ENCODE assay signal across 18 mouse cellular contexts in the genomic region with DNA sequence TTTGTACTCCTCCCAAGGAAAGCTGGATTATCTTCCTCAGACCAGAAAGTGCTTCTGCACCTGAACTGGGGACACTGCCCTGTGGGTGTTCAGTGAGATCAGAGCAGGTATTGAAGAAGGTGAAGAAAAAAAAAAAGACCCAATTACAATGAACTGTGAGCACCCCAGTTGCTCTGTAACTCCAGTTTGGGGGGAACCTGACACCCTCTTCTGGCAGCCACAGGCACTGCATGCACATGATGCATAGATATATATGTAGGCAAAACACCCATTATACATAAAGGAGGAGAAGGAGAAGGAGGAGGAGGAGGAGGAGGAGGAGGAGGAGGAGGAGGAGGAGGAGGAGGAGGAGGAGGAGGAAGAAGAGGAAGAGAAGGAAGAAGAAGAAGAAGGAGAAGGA. TPM values are rescaled to one million over a fixed set of nuclear protein-coding genes. Genes with fewer than 3 reads are reported as not detected.
DNase-seq lines count a peak whose midpoint lies in the region; ATAC-seq and TF ChIP-seq lines count a peak whose summit lies in the region.
"Had no signal": no experiment of that assay in that cellular context is flagged by ENCODE, and none has a peak within 500 bp of the region (broad histone marks: within the 10 kb centered on the region; RNA-seq: fewer than 3 reads in every experiment).

No protein-coding gene starts in this region.

- ATAC-seq in Patski, result no peak
- ATAC-seq in neural tube, embryonic 15.5 days (ENCODE audit: low FRiP score), result no peak
- ATAC-seq: forebrain, embryonic 16.5 days had no signal

- H3K4me3 ChIP-seq in left cerebral cortex, adult 2 months, result no peak overlapping the region
- H3K4me3 ChIP-seq in E14TG2a.4 (replicated peaks; ENCODE audit: low read length), result no peak overlapping the region
- no peak overlapping the region for H3K4me3 ChIP-seq in neural tube, embryonic 15.5 days (replicated peaks)
- H3K4me3 ChIP-seq: embryonic facial prominence, embryonic 13.5 days; hindbrain, embryonic 12.5 days had no signal

- peak; percentile 15 for TF ChIP-seq CTCF in left cerebral cortex, adult 2 months (IDR thresholded peaks at IDR 0.05)
- TF ChIP-seq CTCF in E14TG2a.4 (conservative IDR thresholded peaks at IDR 0.05; ENCODE audit: low read length) (peak; percentile 36), Patski (IDR thresholded peaks at IDR 0.05) (peak; percentile 39)

- H3K27me3 ChIP-seq in E14TG2a.4 (ENCODE audit: insufficient read depth, low read length) (peaks cover 4% of the 10 kb centered on the region), Patski (peaks cover 12% of the 10 kb centered on the region)
- H3K27me3 ChIP-seq in neural tube, embryonic 15.5 days (replicated peaks), result no peaks in the 10 kb centered on the region
- H3K27me3 ChIP-seq: embryonic facial prominence, embryonic 13.5 days; hindbrain, embryonic 12.5 days had no signal

- H3K27ac ChIP-seq in left cerebral cortex, adult 2 months, result no peak overlapping the region
- no peak overlapping the region for H3K27ac ChIP-seq in neural tube, embryonic 15.5 days (replicated peaks)
- H3K27ac ChIP-seq: embryonic facial prominence, embryonic 13.5 days; hindbrain, embryonic 12.5 days had no signal

- CTCF ChIA-PET in Patski (lab: Charles Lee), result no interaction called here

- intact Hi-C loops in left cerebral cortex, adult 2 months (cut with DNase I), result no loop called here
- intact Hi-C loops in left cerebral cortex, postnatal 25 days (cut with DNase I), result no loop called here

- H3K4me2 ChIP-seq in neural tube, embryonic 15.5 days, result no peak overlapping the region
- H3K4me2 ChIP-seq: embryonic facial prominence, embryonic 13.5 days; hindbrain, embryonic 12.5 days had no signal

- no peaks in the 10 kb centered on the region for H3K4me1 ChIP-seq in E14TG2a.4 (replicated peaks; ENCODE audit: low read depth, low read length)
- no peaks in the 10 kb centered on the region for H3K4me1 ChIP-seq in neural tube, embryonic 15.5 days
- H3K4me1 ChIP-seq: embryonic facial prominence, embryonic 13.5 days; hindbrain, embryonic 12.5 days had no signal

- POLR2A ChIA-PET in Patski (lab: Charles Lee), result no interaction called here

- no peak for DNase-seq in left cerebral cortex, adult 2 months (ENCODE audit: extremely low spot score in 1 of 2, low spot score in 2 of 2)
- DNase-seq in left cerebral cortex, postnatal 25 days (ENCODE audit: low spot score in 2 of 2), result no peak
- DNase-seq in Patski (ENCODE audit: low read depth, low spot score), result no peak
- peak; percentile 13 to 40 for DNase-seq in spleen, postnatal 14 days (ENCODE audit: low spot score in 2 of 2)
- DNase-seq in urinary bladder, postnatal 14 days (ENCODE audit: low spot score), result no peak
- DNase-seq in MN1 (ENCODE audit: low spot score), result no peak
- DNase-seq: cerebellum, adult 18-20 months; heart, adult 18-20 months; kidney, postnatal 14 days; retina, postnatal 1 day had no signal

- no peaks in the 10 kb centered on the region for H3K9me3 ChIP-seq in E14TG2a.4 (ENCODE audit: low read length)
- H3K9me3 ChIP-seq in neural tube, embryonic 15.5 days (replicated peaks), result no peaks in the 10 kb centered on the region
- H3K9me3 ChIP-seq: embryonic facial prominence, embryonic 13.5 days; hindbrain, embryonic 12.5 days had no signal

- no peaks in the 10 kb centered on the region for H3K36me3 ChIP-seq in E14TG2a.4 (ENCODE audit: insufficient read depth, low read length)
- H3K36me3 ChIP-seq in neural tube, embryonic 15.5 days, result no peaks in the 10 kb centered on the region
- H3K36me3 ChIP-seq: embryonic facial prominence, embryonic 13.5 days; hindbrain, embryonic 12.5 days had no signal

- H3K9ac ChIP-seq in neural tube, embryonic 15.5 days (replicated peaks), result no peak overlapping the region
- H3K9ac ChIP-seq: embryonic facial prominence, embryonic 13.5 days; hindbrain, embryonic 12.5 days had no signal

- in situ Hi-C loops in Patski (cut with MboI; ENCODE audit: low pct_unique_long_range_greater_than_20kb), result no loop called here

RNA-seq across cellular contexts. Expression of a gene that starts 13.4 kb away (rescaled TPM):
- not detected for total RNA-seq in left cerebral cortex, adult 2 months (2021)
- total RNA-seq in left cerebral cortex, postnatal 25 days (2021), result not detected
- 0.17 TPM for polyA plus RNA-seq in Patski (2021)
- polyA plus RNA-seq in neural tube, embryonic 15.5 days (2015; fragmentation: Nextera tagmentation; extraction: Ambion mirVana), result not detected in 2 replicates
- total RNA-seq: heart, adult 18-20 months; left cerebral cortex, postnatal 10 days had no signal
- polyA plus RNA-seq: embryonic facial prominence, embryonic 13.5 days; forebrain, embryonic 16.5 days; hindbrain, embryonic 12.5 days; lung, embryonic 16.5 days; testis, adult 2 months had no signal

RNA-seq across cellular contexts. Expression of a gene that starts 15.2 kb away (rescaled TPM):
- not detected for total RNA-seq in left cerebral cortex, adult 2 months (2021)
- not detected for total RNA-seq in left cerebral cortex, postnatal 25 days (2021)
- polyA plus RNA-seq in Patski (2021), result not detected
- not detected in 2 replicates for polyA plus RNA-seq in neural tube, embryonic 15.5 days (2015; fragmentation: Nextera tagmentation; extraction: Ambion mirVana)
- total RNA-seq: heart, adult 18-20 months; left cerebral cortex, postnatal 10 days had no signal
- polyA plus RNA-seq: embryonic facial prominence, embryonic 13.5 days; forebrain, embryonic 16.5 days; hindbrain, embryonic 12.5 days; lung, embryonic 16.5 days; testis, adult 2 months had no signal

RNA-seq across cellular contexts. Expression of a gene that starts 39.2 kb away (rescaled TPM):
- not detected for total RNA-seq in left cerebral cortex, adult 2 months (2021)
- total RNA-seq in left cerebral cortex, postnatal 25 days (2021), result not detected
- polyA plus RNA-seq in Patski (2021), result 0.12 TPM
- polyA plus RNA-seq in neural tube, embryonic 15.5 days (2015; fragmentation: Nextera tagmentation; extraction: Ambion mirVana), result not detected in 2 replicates
- total RNA-seq: heart, adult 18-20 months; left cerebral cortex, postnatal 10 days had no signal
- polyA plus RNA-seq: forebrain, embryonic 16.5 days; hindbrain, embryonic 12.5 days; lung, embryonic 16.5 days; testis, adult 2 months had no signal

Comparison
In these comparisons a context has a peak if more than half of its experiments do, and no peak if none do; other contexts are left out.
1. DNase-seq: peak in spleen, postnatal 14 days (2 of 2); none in left cerebral cortex, adult 2 months (0 of 2), left cerebral cortex, postnatal 25 days (0 of 2), Patski (single experiment), urinary bladder, postnatal 14 days (single experiment) and MN1 (single experiment).
2. Peak in every context shown above with its lines, with median percentiles within 50 percentile points of each other: CTCF ChIP-seq.